Mouse (Mus musculus): Measurements from ENCODE around the gene Gse1. TPM values are rescaled to one million over a fixed set of nuclear protein-coding genes. Genes with fewer than 3 reads are reported as not detected.

Gene Gse1
- total RNA-seq, 1 experiment: 21.4 TPM

GRCm38 (mm10) chr8:120406008-120406632, 177.9 kb downstream of the Gse1 start:
- in situ Hi-C loops (cut with MboI; ENCODE audit: low sequenced_read_pairs in 2 of 2, unreplicated experiment in 2 of 2): loop anchor here in 1 of 2 experiments (10.0 kb wide), 1 partner anchor 119 kb away; no protein-coding TSS in a partner anchor
- H3K36me3 ChIP-seq (ENCODE audit: control insufficient read depth, insufficient read depth, low read length, poor library complexity, severe bottlenecking): no peaks in the 10 kb centered on the region
- peaks cover 6 to 22% of the 10 kb centered on the region in 2 experiments; a peak in 3 of 4 replicates for H3K4me1 ChIP-seq (ENCODE audit: control insufficient read depth in 2 of 2, insufficient read depth in 2 of 2, low read length in 2 of 2, poor library complexity in 1 of 2)
- H3K9ac ChIP-seq (ENCODE audit: insufficient read depth, low read depth, low read length, poor library complexity, severe bottlenecking): no peak overlapping the region
- no peak overlapping the region for H3K27ac ChIP-seq (ENCODE audit: insufficient read depth, low read depth, low read length, poor library complexity, severe bottlenecking)
- TF ChIP-seq CHD2 (IDR thresholded peaks at IDR 0.05; ENCODE audit: low read depth, low read length) (no peak), MAFK (IDR thresholded peaks at IDR 0.05; ENCODE audit: insufficient read depth, low read depth, low read length) (no peak), ZNF384 (IDR thresholded peaks at IDR 0.05; ENCODE audit: low read depth, low read length) (no peak), HCFC1 (IDR thresholded peaks at IDR 0.05; ENCODE audit: borderline replicate concordance, insufficient read depth, low read length) (no peak), ZC3H11A (IDR thresholded peaks at IDR 0.05; ENCODE audit: borderline replicate concordance, low read depth, low read length) (no peak)
- no peak for DNase-seq (ENCODE audit: low read depth, low spot score)
- H3K4me3 ChIP-seq (ENCODE audit: insufficient read depth in 1 of 2, low read depth in 1 of 2, low read length in 2 of 2, poor library complexity in 1 of 2, severe bottlenecking in 1 of 2): no peak overlapping the region
- no peaks in the 10 kb centered on the region for H3K9me3 ChIP-seq (ENCODE audit: control insufficient read depth, insufficient read depth, low read depth, low read length)

- DNase-seq (ENCODE audit: low read depth, low spot score): peak; percentile 50
- no peak for TF ChIP-seq ZNF384 (IDR thresholded peaks at IDR 0.05; ENCODE audit: low read depth, low read length)
- TF ChIP-seq CHD2 (IDR thresholded peaks at IDR 0.05; ENCODE audit: low read depth, low read length): no peak
- TF ChIP-seq HCFC1 (IDR thresholded peaks at IDR 0.05; ENCODE audit: borderline replicate concordance, insufficient read depth, low read length): no peak
- peak; percentile 48; the same call in 1 of the 2 replicates for TF ChIP-seq ZC3H11A (IDR thresholded peaks at IDR 0.05; ENCODE audit: borderline replicate concordance, low read depth, low read length)
- TF ChIP-seq MAFK (IDR thresholded peaks at IDR 0.05; ENCODE audit: insufficient read depth, low read depth, low read length): no peak
- Histone ChIP-seq H3K9ac (ENCODE audit: insufficient read depth, low read depth, low read length, poor library complexity, severe bottlenecking) (no peak overlapping the region), H3K4me1 (ENCODE audit: control insufficient read depth in 2 of 2, insufficient read depth in 2 of 2, low read length in 2 of 2, poor library complexity in 1 of 2) (peaks cover 6 to 24% of the 10 kb centered on the region in 2 experiments; a peak in 3 of 4 replicates), H3K9me3 (ENCODE audit: control insufficient read depth, insufficient read depth, low read depth, low read length) (no peaks in the 10 kb centered on the region), H3K36me3 (ENCODE audit: control insufficient read depth, insufficient read depth, low read length, poor library complexity, severe bottlenecking) (no peaks in the 10 kb centered on the region), H3K27ac (ENCODE audit: insufficient read depth, low read depth, low read length, poor library complexity, severe bottlenecking) (no peak overlapping the region), H3K4me3 (ENCODE audit: insufficient read depth in 1 of 2, low read depth in 1 of 2, low read length in 2 of 2, poor library complexity in 1 of 2, severe bottlenecking in 1 of 2) (no peak overlapping the region)
- in situ Hi-C loops (cut with MboI; ENCODE audit: low sequenced_read_pairs in 2 of 2, unreplicated experiment in 2 of 2): loop anchor here in 1 of 2 experiments (10.0 kb wide), 1 partner anchor 117 kb away; no protein-coding TSS in a partner anchor
These were observed 179.5 kb downstream of the Gse1 start for GRCm38 (mm10) chr8:120407701-120408240.

- H3K4me1 ChIP-seq (ENCODE audit: control insufficient read depth in 2 of 2, insufficient read depth in 2 of 2, low read length in 2 of 2, poor library complexity in 1 of 2): peaks cover 6 to 26% of the 10 kb centered on the region in 2 experiments; a peak in 3 of 4 replicates
- no peaks in the 10 kb centered on the region for H3K9me3 ChIP-seq (ENCODE audit: control insufficient read depth, insufficient read depth, low read depth, low read length)
- no peaks in the 10 kb centered on the region for H3K36me3 ChIP-seq (ENCODE audit: control insufficient read depth, insufficient read depth, low read length, poor library complexity, severe bottlenecking)
- no peak overlapping the region for H3K4me3 ChIP-seq (ENCODE audit: insufficient read depth in 1 of 2, low read depth in 1 of 2, low read length in 2 of 2, poor library complexity in 1 of 2, severe bottlenecking in 1 of 2)
- TF ChIP-seq HCFC1 (IDR thresholded peaks at IDR 0.05; ENCODE audit: borderline replicate concordance, insufficient read depth, low read length): no peak
- TF ChIP-seq ZC3H11A (IDR thresholded peaks at IDR 0.05; ENCODE audit: borderline replicate concordance, low read depth, low read length): no peak
- TF ChIP-seq MAFK (IDR thresholded peaks at IDR 0.05; ENCODE audit: insufficient read depth, low read depth, low read length): no peak
- no peak for TF ChIP-seq CHD2 (IDR thresholded peaks at IDR 0.05; ENCODE audit: low read depth, low read length)
- TF ChIP-seq ZNF384 (IDR thresholded peaks at IDR 0.05; ENCODE audit: low read depth, low read length): no peak
- H3K9ac ChIP-seq (ENCODE audit: insufficient read depth, low read depth, low read length, poor library complexity, severe bottlenecking): no peak overlapping the region
- H3K27ac ChIP-seq (ENCODE audit: insufficient read depth, low read depth, low read length, poor library complexity, severe bottlenecking): peak overlapping the region; percentile 37
- in situ Hi-C loops (cut with MboI; ENCODE audit: low sequenced_read_pairs in 2 of 2, unreplicated experiment in 2 of 2): loop anchor here in 1 of 2 experiments (10.0 kb wide), 1 partner anchor 116 kb away; no protein-coding TSS in a partner anchor
- DNase-seq (ENCODE audit: low read depth, low spot score): no peak
These were observed 180.3 kb downstream of the Gse1 start for GRCm38 (mm10) chr8:120408241-120409215.

GRCm38 (mm10) chr8:120409371-120410013, 181.2 kb downstream of the Gse1 start:
- H3K36me3 ChIP-seq (ENCODE audit: control insufficient read depth, insufficient read depth, low read length, poor library complexity, severe bottlenecking): no peaks in the 10 kb centered on the region
- H3K4me1 ChIP-seq (ENCODE audit: control insufficient read depth in 2 of 2, insufficient read depth in 2 of 2, low read length in 2 of 2, poor library complexity in 1 of 2): peaks cover 6 to 28% of the 10 kb centered on the region in 2 experiments; a peak in 3 of 4 replicates
- no peaks in the 10 kb centered on the region for H3K9me3 ChIP-seq (ENCODE audit: control insufficient read depth, insufficient read depth, low read depth, low read length)
- H3K9ac ChIP-seq (ENCODE audit: insufficient read depth, low read depth, low read length, poor library complexity, severe bottlenecking): no peak overlapping the region
- in situ Hi-C loops (cut with MboI; ENCODE audit: low sequenced_read_pairs in 2 of 2, unreplicated experiment in 2 of 2): loop anchor here in 1 of 2 experiments (10.0 kb wide), 1 partner anchor 115 kb away; no protein-coding TSS in a partner anchor
- no peak for TF ChIP-seq MAFK (IDR thresholded peaks at IDR 0.05; ENCODE audit: insufficient read depth, low read depth, low read length)
- TF ChIP-seq CHD2 (IDR thresholded peaks at IDR 0.05; ENCODE audit: low read depth, low read length): no peak
- no peak for TF ChIP-seq ZC3H11A (IDR thresholded peaks at IDR 0.05; ENCODE audit: borderline replicate concordance, low read depth, low read length)
- TF ChIP-seq ZNF384 (IDR thresholded peaks at IDR 0.05; ENCODE audit: low read depth, low read length): no peak
- TF ChIP-seq HCFC1 (IDR thresholded peaks at IDR 0.05; ENCODE audit: borderline replicate concordance, insufficient read depth, low read length): no peak
- no peak for DNase-seq (ENCODE audit: low read depth, low spot score)
- no peak overlapping the region for H3K4me3 ChIP-seq (ENCODE audit: insufficient read depth in 1 of 2, low read depth in 1 of 2, low read length in 2 of 2, poor library complexity in 1 of 2, severe bottlenecking in 1 of 2)
- H3K27ac ChIP-seq (ENCODE audit: insufficient read depth, low read depth, low read length, poor library complexity, severe bottlenecking): no peak overlapping the region
